Mouse (Mus musculus) testis, postnatal 10 days (tissue): Measurements from ENCODE around the gene Rabep1.
A peak's percentile ranks its signal among the peaks of the same experiment; 100 is the strongest.
"Not testable (repeated sequence)": the region's sequence is repeated elsewhere in the genome, so short reads cannot be mapped to it uniquely, and the experiment has no call there.

Source experiments
- DNase-seq: peaks from one replicate; pipeline ENCODE4 v3.0.0; 2021; ENCODE audit warnings: low spot score

The Rabep1 gene

GRCm38 (mm10) chr11:70831201-70831600 lies 13.4 kb upstream of the Rabep1 start:
- DNase-seq: no peak

- no peak for DNase-seq
Observed at GRCm38 (mm10) chr11:70833408-70833807, 11.2 kb upstream of the Rabep1 start.

DNA sequence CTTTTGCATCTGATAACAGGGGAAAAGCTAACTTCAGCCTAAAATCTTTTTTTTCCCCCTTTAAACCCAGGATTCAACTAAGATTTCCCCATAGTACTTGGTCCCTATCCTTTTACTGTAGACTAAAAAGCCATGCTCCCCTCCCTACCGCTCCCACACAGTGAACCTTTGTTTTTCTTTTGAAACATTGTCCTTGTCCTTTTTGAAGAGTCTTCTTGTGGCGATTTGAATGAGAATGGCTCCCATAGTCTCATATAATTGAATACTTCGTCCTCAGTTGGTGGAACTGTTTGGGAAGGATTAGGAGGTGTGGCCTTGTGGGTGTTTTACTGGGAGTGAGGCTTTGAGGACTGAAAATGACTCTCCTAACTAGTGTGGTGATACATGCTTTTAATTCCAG lies 10.7 kb upstream of the Rabep1 start:
- DNase-seq: no peak

DNA sequence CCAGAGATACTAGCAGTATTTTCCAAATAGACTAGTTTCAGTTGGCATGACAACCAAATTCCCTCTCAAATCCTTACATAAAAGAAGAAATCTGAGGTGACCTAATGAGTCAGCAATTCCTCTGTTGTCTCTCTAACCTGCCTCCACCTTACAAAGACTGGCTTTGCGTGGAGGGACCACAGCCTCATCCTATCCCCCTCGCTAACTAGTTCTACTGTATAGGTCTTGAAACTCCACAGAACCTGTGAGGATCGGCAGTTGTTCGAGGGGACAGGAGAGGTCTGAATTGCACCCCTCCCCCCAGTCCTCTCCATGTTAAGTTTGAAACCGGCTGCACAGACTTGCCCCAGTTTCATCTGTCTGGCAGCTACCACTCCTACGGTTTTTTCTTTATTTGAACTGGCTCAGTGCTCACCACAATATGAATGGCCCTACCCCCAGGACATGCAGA lies 9.2 kb upstream of the Rabep1 start:
- no peak for DNase-seq

DNA sequence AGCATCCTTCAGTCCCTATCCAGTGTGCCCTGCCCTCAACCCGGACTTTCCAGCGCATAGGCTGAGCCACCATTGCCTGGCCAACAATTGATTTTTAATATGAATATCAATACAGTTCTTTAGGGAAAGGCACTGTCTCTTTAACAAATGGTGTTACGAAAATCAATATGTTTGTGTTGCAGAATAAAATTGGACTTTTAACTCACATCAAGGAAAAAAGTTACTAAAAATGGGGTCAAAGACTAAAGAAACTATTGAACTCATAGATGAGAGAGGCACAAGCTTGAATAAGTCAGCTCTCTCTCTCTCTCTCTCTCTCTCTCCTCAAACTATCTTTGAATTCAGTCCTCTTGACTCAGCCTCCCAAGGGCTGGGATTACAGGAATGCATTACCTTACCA lies 7.5 kb upstream of the Rabep1 start:
- no peak for DNase-seq

DNA sequence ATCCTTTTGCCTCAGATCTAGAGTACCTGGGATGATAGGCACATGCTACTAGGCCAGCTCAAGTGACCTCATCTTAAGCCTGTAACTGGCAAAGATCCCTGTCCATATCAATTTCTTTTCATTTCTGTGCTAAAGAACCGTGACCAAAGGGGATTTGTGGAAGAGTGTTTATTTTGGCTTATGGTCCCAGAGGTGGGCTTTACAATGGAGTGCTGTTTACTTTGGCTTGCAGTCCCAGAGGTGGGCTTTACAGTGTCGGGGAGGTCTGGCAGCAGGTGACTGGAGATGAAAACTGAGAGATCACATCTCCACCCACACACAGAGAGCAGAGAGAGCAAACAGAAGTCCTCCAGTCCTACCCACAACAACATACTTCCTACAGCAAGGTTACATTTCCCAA lies 6.0 kb upstream of the Rabep1 start:
- no peak for DNase-seq

DNA sequence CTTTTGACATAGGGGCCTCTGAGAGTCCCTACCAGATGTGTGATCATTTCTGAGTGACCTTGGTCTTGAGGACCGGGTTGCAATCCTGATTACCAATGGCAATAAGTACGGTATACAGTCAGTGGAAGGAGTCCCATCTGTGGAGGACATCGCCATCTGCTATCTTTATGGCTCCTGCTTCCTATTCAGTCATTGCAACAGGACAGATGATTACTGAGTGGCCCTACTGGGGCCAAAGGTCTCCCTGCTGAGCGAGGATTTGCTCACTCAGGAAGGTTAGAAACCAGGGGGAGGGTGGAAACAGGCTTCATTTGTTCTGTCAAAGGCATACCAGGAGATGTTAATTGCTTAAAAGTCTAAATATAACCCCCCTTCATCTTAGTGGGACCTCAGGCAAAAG lies 1.6 kb upstream of the Rabep1 start:
- DNase-seq: no peak

GRCm38 (mm10) chr11:70843701-70844551 lies 652 bp upstream of the Rabep1 start:
- DNase-seq: no peak

- no peak for DNase-seq
Observed at GRCm38 (mm10) chr11:70845457-70845978, 940 bp downstream of the Rabep1 start.

- DNase-seq: no peak
Observed at GRCm38 (mm10) chr11:70846029-70846428, 1.5 kb downstream of the Rabep1 start.

DNA sequence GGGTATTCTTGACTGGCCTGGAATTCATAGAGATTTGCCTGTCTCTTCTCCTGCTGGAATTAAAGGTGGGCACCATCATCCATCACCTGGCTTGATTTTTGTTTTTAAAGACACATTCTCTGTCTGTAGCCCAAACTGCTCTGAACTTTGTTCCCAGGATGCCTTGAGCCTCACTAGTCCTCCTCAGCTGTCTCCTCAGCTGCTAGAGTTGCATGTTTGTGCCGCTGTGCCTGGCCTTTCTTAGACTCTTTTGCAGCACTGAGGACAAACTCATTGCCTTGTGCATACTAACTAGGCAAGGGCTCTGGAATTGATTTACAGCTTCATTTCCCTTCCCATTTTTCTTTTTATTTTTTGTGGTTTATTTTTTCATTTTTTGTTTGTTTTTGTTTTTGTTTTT lies 15.8 kb downstream of the Rabep1 start:
- no peak for DNase-seq

DNA sequence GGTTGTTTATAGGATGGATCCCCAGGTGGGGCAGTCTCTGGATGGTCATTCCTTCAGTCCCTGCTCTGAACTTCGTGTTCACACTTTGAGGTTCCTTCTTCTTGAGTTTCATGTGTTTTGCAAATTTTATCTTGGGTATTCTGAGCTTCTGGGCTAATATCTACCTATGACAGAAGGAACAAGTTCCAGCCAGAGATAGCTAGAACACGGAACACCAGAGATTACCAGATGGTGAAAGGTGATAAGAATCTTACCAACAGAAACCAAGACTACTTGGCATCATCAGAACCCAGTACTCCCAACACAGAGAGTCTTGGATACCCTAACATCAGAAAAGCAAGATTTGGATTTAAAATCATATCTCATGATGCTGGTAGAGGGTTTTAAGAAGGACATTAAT lies 18.6 kb downstream of the Rabep1 start:
- not testable (repeated sequence) for DNase-seq

DNA sequence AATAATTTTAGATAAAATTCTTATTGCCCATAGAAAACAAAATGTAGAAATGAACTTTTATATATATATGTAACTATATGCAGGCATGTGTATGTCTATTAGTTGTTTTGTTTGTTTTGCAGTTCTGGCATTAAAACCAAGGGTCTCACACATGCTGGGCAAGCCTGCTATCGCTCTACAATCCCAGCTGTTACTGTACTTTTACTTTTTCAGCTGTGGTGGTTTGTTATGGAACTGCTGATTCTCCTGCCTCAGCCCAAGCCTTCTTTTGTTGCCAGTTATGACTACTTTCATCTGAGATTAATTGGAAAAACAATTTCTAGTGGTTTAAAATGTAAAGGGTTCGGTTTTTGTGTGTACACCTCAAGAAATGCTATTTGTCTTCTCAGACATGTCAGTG lies 20.6 kb downstream of the Rabep1 start:
- no peak for DNase-seq

- no peak for DNase-seq
Observed at GRCm38 (mm10) chr11:70869263-70869662, 24.7 kb downstream of the Rabep1 start.

- no peak for DNase-seq
Observed at GRCm38 (mm10) chr11:70869811-70870210, 25.2 kb downstream of the Rabep1 start.

DNA sequence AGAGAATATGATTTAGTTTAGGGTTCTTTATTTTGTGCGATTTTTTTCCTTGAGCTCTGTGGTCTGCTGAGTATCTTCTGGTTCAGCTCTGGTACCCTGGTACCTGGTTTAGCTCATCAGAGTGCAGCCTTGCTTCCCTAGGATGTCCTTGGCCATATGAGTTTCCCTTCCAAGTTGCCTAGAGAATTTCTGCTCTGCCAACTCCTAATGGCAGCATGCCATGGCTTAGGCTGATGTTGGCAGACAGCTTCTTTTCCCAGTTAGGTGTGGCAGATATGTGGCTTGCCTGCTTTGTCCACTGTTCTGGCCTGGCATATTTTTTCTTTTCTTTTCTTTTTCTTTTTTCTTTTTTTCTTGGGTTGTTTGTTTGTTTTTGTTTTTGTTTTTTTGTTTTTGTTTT lies 25.8 kb downstream of the Rabep1 start:
- DNase-seq: peak; percentile 63

DNA sequence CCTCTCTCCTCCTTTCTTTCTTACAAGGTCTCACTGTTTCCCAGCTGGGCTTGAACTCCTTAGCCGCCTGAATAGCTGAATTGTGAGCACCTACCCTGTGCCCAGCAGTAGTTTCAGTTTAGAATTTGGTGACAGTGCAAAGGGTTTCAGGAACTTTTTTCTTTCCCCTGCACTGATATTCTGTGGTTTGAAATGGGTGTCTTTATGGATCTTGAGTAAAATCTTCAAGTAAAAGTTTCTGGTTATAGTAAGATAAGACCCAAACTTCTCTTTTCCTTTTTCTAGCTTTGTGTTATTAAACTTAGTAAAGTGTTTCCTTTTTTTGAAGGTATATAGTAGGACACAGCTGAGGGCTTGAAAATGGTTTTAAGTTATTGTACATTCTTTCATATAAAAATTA lies 26.5 kb downstream of the Rabep1 start:
- DNase-seq: no peak

- no peak for DNase-seq
Observed at GRCm38 (mm10) chr11:70871766-70872330, 27.3 kb downstream of the Rabep1 start.

DNA sequence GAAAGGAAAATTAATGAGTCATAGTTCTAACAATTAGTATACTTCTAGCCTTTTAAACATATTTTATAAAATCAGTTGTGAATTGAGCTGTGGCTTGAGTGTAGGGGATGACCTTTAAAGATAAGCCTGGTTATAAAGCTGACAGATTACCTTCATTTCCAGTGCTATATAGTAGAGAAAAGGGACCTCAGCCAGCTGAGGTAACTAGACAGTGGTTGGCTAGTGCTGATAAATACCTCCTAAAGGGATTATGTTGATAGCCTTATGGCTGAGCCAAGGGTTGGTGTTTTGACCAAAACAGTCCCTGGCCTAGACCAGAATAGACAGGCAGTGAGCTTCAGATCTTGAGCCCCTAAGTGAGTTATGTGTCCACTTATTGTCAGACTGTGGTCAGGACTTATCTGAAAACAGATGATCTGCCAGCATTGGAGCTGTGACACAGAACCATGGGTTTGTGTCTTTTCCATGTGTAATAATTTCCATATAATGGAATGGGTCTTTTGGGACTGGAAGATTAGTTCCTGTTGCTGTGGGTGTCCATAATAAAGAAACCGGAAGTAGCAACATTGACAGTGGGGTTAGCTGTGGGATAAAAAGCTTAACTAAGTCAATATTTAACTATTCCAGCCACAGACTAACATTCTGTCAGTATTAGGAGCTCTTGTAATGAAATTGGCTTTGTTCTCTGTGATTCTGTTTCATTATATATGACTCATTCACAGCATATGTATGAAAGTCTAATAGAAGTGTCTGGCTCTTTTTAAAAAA lies 29.5 kb downstream of the Rabep1 start:
- DNase-seq: no peak

DNA sequence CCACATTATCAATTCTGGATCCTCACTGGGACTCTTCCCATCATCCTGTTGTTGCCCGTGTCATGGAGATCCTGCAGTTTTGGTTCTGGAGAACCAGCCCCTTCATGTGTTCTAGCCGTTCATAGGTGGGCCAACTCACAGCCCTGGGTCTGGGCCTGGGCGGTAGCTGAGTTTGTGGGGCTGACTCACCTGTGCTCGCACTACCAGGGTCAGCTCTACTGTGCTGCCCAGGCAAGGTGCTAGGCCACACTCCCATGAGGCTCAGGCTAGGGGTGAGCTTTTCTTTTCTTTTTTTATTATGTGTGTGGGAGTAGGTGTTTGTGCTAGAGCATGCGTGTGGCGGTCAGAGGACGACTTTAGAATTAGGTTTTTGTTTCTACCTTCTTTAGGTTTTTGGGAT lies 33.1 kb downstream of the Rabep1 start:
- no peak for DNase-seq

GRCm38 (mm10) chr11:70882905-70883430 lies 38.4 kb downstream of the Rabep1 start:
- DNase-seq: no peak

- DNase-seq: no peak
Observed at GRCm38 (mm10) chr11:70890643-70891042, 46.1 kb downstream of the Rabep1 start.
